ENCODE assay signal across 11 mouse cellular contexts in the genomic region with DNA sequence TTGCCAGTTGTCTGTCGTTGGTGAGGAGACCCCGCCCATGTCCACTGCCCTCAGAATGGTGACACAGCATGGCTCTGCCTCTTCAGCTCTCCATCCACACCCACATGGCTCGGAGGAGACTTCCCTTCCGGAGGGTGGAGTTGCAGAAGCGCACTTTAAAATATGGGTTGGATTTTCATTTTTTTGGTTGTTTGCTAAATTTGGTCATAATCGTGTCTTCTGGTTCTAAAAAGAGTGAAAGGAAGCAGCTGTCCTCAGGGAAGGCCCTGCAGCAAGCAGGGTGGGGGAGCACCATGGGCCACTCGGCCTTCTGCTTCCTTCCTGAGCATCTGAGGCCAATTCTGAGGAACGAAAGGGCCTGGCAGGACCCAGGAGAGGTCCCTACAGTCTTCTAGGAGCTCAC. TPM values are rescaled to one million over a fixed set of nuclear protein-coding genes. Genes with fewer than 3 reads are reported as not detected.
DNase-seq lines count a peak whose midpoint lies in the region; ATAC-seq lines count a peak whose summit lies in the region.
"Had no signal": no experiment of that assay in that cellular context is flagged by ENCODE, and none has a peak within 500 bp of the region (broad histone marks: within the 10 kb centered on the region; RNA-seq: fewer than 3 reads in every experiment).

No protein-coding gene starts in this region.

- no peak overlapping the region for H3K4me3 ChIP-seq in neural tube, embryonic 15.5 days (replicated peaks)
- H3K4me3 ChIP-seq: liver, embryonic 13.5 days had no signal

- peak; percentile 30 for DNase-seq in adrenal gland, adult 8-10 months
- no peak for DNase-seq in adrenal gland, postnatal 4 days (ENCODE audit: low spot score in 2 of 2)
- DNase-seq in urinary bladder, postnatal 14 days (ENCODE audit: low spot score): peak; percentile 27
- no peak for DNase-seq in urinary bladder, adult 2 months (ENCODE audit: low spot score)
- peak; percentile 82 for DNase-seq in kidney, postnatal 10 days
- no peak for DNase-seq in right cerebral cortex, postnatal 14 days
- DNase-seq: cerebellum, adult 8-10 months; layer of hippocampus, adult 9-11 months; liver, embryonic 13.5 days had no signal

- 0 out of 2 replicates have a peak, but pooled peaks cover 6% of the 10 kb centered on the region for H3K4me1 ChIP-seq in neural tube, embryonic 15.5 days
- H3K4me1 ChIP-seq: liver, embryonic 13.5 days had no signal

- H3K27me3 ChIP-seq in neural tube, embryonic 15.5 days (replicated peaks): no peaks in the 10 kb centered on the region
- H3K27me3 ChIP-seq: liver, embryonic 13.5 days had no signal

- no peak for ATAC-seq in neural tube, embryonic 15.5 days (ENCODE audit: low FRiP score)
- no peak for ATAC-seq in CD4-positive, CD25-positive, alpha-beta regulatory T cell, adult 4 months

- no peak overlapping the region for H3K27ac ChIP-seq in neural tube, embryonic 15.5 days (replicated peaks)
- H3K27ac ChIP-seq: liver, embryonic 13.5 days had no signal

- no peaks in the 10 kb centered on the region for H3K36me3 ChIP-seq in neural tube, embryonic 15.5 days
- H3K36me3 ChIP-seq: liver, embryonic 13.5 days had no signal

- 88% methylated on average over 8 of the region's 8 CpGs for WGBS in neural tube, embryonic 15.5 days

- H3K9me3 ChIP-seq in neural tube, embryonic 15.5 days (replicated peaks): no peaks in the 10 kb centered on the region
- H3K9me3 ChIP-seq: liver, embryonic 13.5 days had no signal

- H3K4me2 ChIP-seq in neural tube, embryonic 15.5 days: no peak overlapping the region
- H3K4me2 ChIP-seq: liver, embryonic 13.5 days had no signal

- no peak overlapping the region for H3K9ac ChIP-seq in neural tube, embryonic 15.5 days (replicated peaks)
- H3K9ac ChIP-seq: liver, embryonic 13.5 days had no signal

RNA-seq across cellular contexts. Expression of a gene that starts 45.0 kb away (rescaled TPM):
- 1 to 10 TPM in 2 of 4 experiments, under 1 TPM in 2; 0.67 to 1.3 (median 0.98) TPM for total RNA-seq in adrenal gland, adult 8-10 months (2022)
- total RNA-seq in adrenal gland, postnatal 4 days (2021): 1 to 10 TPM; 2.1 to 4.0 TPM
- 3.7 and 3.9 TPM in 2 replicates for polyA plus RNA-seq in urinary bladder, adult 2 months (2012; rRNA removed)
- 1.3 and 5.0 TPM in 2 replicates for polyA plus RNA-seq in neural tube, embryonic 15.5 days (2015; fragmentation: Nextera tagmentation; extraction: Ambion mirVana)
- polyA plus RNA-seq in CD4-positive, CD25-positive, alpha-beta regulatory T cell, adult 4 months (2017; shearing (Covaris generic)): 1 to 10 TPM; 5.3 to 8.7 TPM

Comparison
In these comparisons a context has a peak if more than half of its experiments do, and no peak if none do; other contexts are left out.
1. DNase-seq: peak in adrenal gland, adult 8-10 months (single experiment), urinary bladder, postnatal 14 days (single experiment) and kidney, postnatal 10 days (single experiment); none in adrenal gland, postnatal 4 days (0 of 2), urinary bladder, adult 2 months (single experiment) and right cerebral cortex, postnatal 14 days (single experiment).